Mouse (Mus musculus) heart, postnatal 0 days (tissue): ENCODE measurements around the gene Dusp16.

ENCODE experiments used
- CTCF ChIP-seq: IDR thresholded peaks from 2 replicates; pipeline ENCODE4 v1.5.1; 2016; ENCODE audit warnings: antibody characterized with exemption, control low read depth, low read depth
- EP300 ChIP-seq: IDR thresholded peaks from 2 replicates; pipeline ENCODE4 v1.6.1; 2016; ENCODE audit warnings: antibody characterized with exemption, low read depth

- TF ChIP-seq CTCF (no peak), EP300 (no peak)
Observed at GRCm38 (mm10) chr6:134669179-134669865, 123.1 kb downstream of the Dusp16 start.
